Mouse (Mus musculus): ENCODE measurements around the gene Tmigd3. TPM values are rescaled to one million over a fixed set of nuclear protein-coding genes. Genes with fewer than 3 reads are reported as not detected.

The Tmigd3 gene
- polyA plus RNA-seq, 1 experiment from 2014 or later: not detected

GRCm38 (mm10) chr3:105878751-105879150 lies 8.0 kb downstream of the Tmigd3 start:
- Histone ChIP-seq H3K4me2 (no peak overlapping the region), H3K9me3 (no peaks in the 10 kb centered on the region), H3K4me1 (no peaks in the 10 kb centered on the region), H3K4me3 (replicated peaks) (no peak overlapping the region), H3K27me3 (no peaks in the 10 kb centered on the region), H3K27ac (no peak overlapping the region), H3K9ac (no peak overlapping the region), H3K36me3 (replicated peaks) (no peaks in the 10 kb centered on the region)
- no peak for ATAC-seq (ENCODE audit: low FRiP score)
- 85% methylated on average over 8 of the region's 8 CpGs for WGBS

GRCm38 (mm10) chr3:105880419-105880818 lies 9.7 kb downstream of the Tmigd3 start:
- Histone ChIP-seq H3K4me3 (replicated peaks) (no peak overlapping the region), H3K9me3 (no peaks in the 10 kb centered on the region), H3K27ac (no peak overlapping the region), H3K4me1 (no peaks in the 10 kb centered on the region), H3K9ac (no peak overlapping the region), H3K27me3 (no peaks in the 10 kb centered on the region), H3K4me2 (no peak overlapping the region), H3K36me3 (replicated peaks) (no peaks in the 10 kb centered on the region)
- 80% methylated on average over 3 of the region's 3 CpGs for WGBS
- no peak for ATAC-seq (ENCODE audit: low FRiP score)

- Histone ChIP-seq H3K4me2 (no peak overlapping the region), H3K9me3 (no peaks in the 10 kb centered on the region), H3K9ac (no peak overlapping the region), H3K27ac (no peak overlapping the region), H3K4me3 (replicated peaks) (no peak overlapping the region), H3K36me3 (replicated peaks) (no peaks in the 10 kb centered on the region), H3K4me1 (no peaks in the 10 kb centered on the region), H3K27me3 (no peaks in the 10 kb centered on the region)
- ATAC-seq (ENCODE audit: low FRiP score): no peak
- 92% methylated on average over 7 of the region's 7 CpGs for WGBS
These were observed 11.4 kb downstream of the Tmigd3 start for GRCm38 (mm10) chr3:105882105-105882504.

GRCm38 (mm10) chr3:105883111-105883510 lies 12.4 kb downstream of the Tmigd3 start:
- Histone ChIP-seq H3K9me3 (no peaks in the 10 kb centered on the region), H3K27me3 (no peaks in the 10 kb centered on the region)
- ATAC-seq (ENCODE audit: low FRiP score): no peak

GRCm38 (mm10) chr3:105888961-105889360 lies 18.3 kb downstream of the Tmigd3 start:
- no peaks in the 10 kb centered on the region for H3K27me3 ChIP-seq
- H3K9me3 ChIP-seq: no peaks in the 10 kb centered on the region
- no peak for ATAC-seq (ENCODE audit: low FRiP score)
- H3K36me3 ChIP-seq (replicated peaks): no peaks in the 10 kb centered on the region
- no peaks in the 10 kb centered on the region for H3K4me1 ChIP-seq
- no peak overlapping the region for H3K4me2 ChIP-seq
- 84% methylated on average over 3 of the region's 3 CpGs for WGBS
- no peak overlapping the region for H3K9ac ChIP-seq
- no peak overlapping the region for H3K4me3 ChIP-seq (replicated peaks)
- H3K27ac ChIP-seq: no peak overlapping the region

More at GRCm38 (mm10) chr3:105883111-105883510, 12.4 kb downstream of the Tmigd3 start:
- no peaks in the 10 kb centered on the region for H3K4me1 ChIP-seq
- H3K4me2 ChIP-seq: no peak overlapping the region
- 84% methylated on average over 2 of the region's 2 CpGs for WGBS
- H3K9ac ChIP-seq: no peak overlapping the region
- H3K27ac ChIP-seq: no peak overlapping the region
- H3K4me3 ChIP-seq (replicated peaks): no peak overlapping the region
- no peaks in the 10 kb centered on the region for H3K36me3 ChIP-seq (replicated peaks)

GRCm38 (mm10) chr3:105890220-105890619 lies 19.5 kb downstream of the Tmigd3 start:
- no peak for ATAC-seq (ENCODE audit: low FRiP score)
- no peak overlapping the region for H3K4me3 ChIP-seq (replicated peaks)
- H3K27me3 ChIP-seq: no peaks in the 10 kb centered on the region
- H3K36me3 ChIP-seq (replicated peaks): no peaks in the 10 kb centered on the region
- H3K9ac ChIP-seq: no peak overlapping the region
- no peaks in the 10 kb centered on the region for H3K9me3 ChIP-seq
- H3K27ac ChIP-seq: no peak overlapping the region
- 81% methylated on average over 4 of the region's 4 CpGs for WGBS
- H3K4me1 ChIP-seq: peaks cover 3% of the 10 kb centered on the region; the same call in 1 of the 2 replicates
- H3K4me2 ChIP-seq: no peak overlapping the region

GRCm38 (mm10) chr3:105891141-105891540 lies 20.4 kb downstream of the Tmigd3 start:
- Histone ChIP-seq H3K9me3 (no peaks in the 10 kb centered on the region), H3K36me3 (replicated peaks) (no peaks in the 10 kb centered on the region), H3K9ac (no peak overlapping the region), H3K4me3 (replicated peaks) (no peak overlapping the region), H3K27ac (no peak overlapping the region), H3K27me3 (no peaks in the 10 kb centered on the region), H3K4me1 (peaks cover 6% of the 10 kb centered on the region; the same call in 1 of the 2 replicates), H3K4me2 (no peak overlapping the region)
- 84% methylated on average over 3 of the region's 3 CpGs for WGBS
- ATAC-seq (ENCODE audit: low FRiP score): no peak

- H3K4me1 ChIP-seq: peaks cover 6% of the 10 kb centered on the region; the same call in 1 of the 2 replicates
- no peaks in the 10 kb centered on the region for H3K27me3 ChIP-seq
- H3K9me3 ChIP-seq: no peaks in the 10 kb centered on the region
- H3K4me3 ChIP-seq (replicated peaks): no peak overlapping the region
- no peak overlapping the region for H3K27ac ChIP-seq
- no peaks in the 10 kb centered on the region for H3K36me3 ChIP-seq (replicated peaks)
- no peak overlapping the region for H3K4me2 ChIP-seq
- H3K9ac ChIP-seq: no peak overlapping the region
- WGBS: 86% methylated on average over 10 of the region's 10 CpGs
- ATAC-seq (ENCODE audit: low FRiP score): no peak
These were observed 21.3 kb downstream of the Tmigd3 start for GRCm38 (mm10) chr3:105891760-105892571.

- H3K4me3 ChIP-seq (replicated peaks): no peak overlapping the region
- no peak for ATAC-seq (ENCODE audit: low FRiP score)
- peaks cover 6% of the 10 kb centered on the region; the same call in 1 of the 2 replicates for H3K4me1 ChIP-seq
- 0 out of 2 replicates have a peak, but pooled peaks cover 3% of the 10 kb centered on the region for H3K27me3 ChIP-seq
- no peaks in the 10 kb centered on the region for H3K36me3 ChIP-seq (replicated peaks)
- no peaks in the 10 kb centered on the region for H3K9me3 ChIP-seq
- H3K4me2 ChIP-seq: no peak overlapping the region
- H3K9ac ChIP-seq: no peak overlapping the region
- no peak overlapping the region for H3K27ac ChIP-seq
- WGBS: 88% methylated on average over 19 of the region's 19 CpGs
These were observed 22.1 kb downstream of the Tmigd3 start for GRCm38 (mm10) chr3:105892572-105893495.

GRCm38 (mm10) chr3:105893941-105894391 lies 23.3 kb downstream of the Tmigd3 start:
- 0 out of 2 replicates have a peak, but pooled peaks cover 3% of the 10 kb centered on the region for H3K27me3 ChIP-seq
- 79% methylated on average over 6 of the region's 6 CpGs for WGBS
- ATAC-seq (ENCODE audit: low FRiP score): no peak
- no peaks in the 10 kb centered on the region for H3K36me3 ChIP-seq (replicated peaks)
- H3K9ac ChIP-seq: no peak overlapping the region
- H3K27ac ChIP-seq: no peak overlapping the region
- H3K4me3 ChIP-seq (replicated peaks): no peak overlapping the region
- H3K9me3 ChIP-seq: no peaks in the 10 kb centered on the region
- H3K4me2 ChIP-seq: no peak overlapping the region
- peaks cover 6% of the 10 kb centered on the region; the same call in 1 of the 2 replicates for H3K4me1 ChIP-seq

- Histone ChIP-seq H3K36me3 (replicated peaks) (no peaks in the 10 kb centered on the region), H3K4me3 (replicated peaks) (no peak overlapping the region), H3K4me1 (peaks cover 9% of the 10 kb centered on the region; the same call in 1 of the 2 replicates), H3K4me2 (no peak overlapping the region), H3K27me3 (0 out of 2 replicates have a peak, but pooled peaks cover 3% of the 10 kb centered on the region), H3K27ac (no peak overlapping the region), H3K9me3 (no peaks in the 10 kb centered on the region), H3K9ac (no peak overlapping the region)
- 83% methylated on average over 23 of the region's 23 CpGs for WGBS
- no peak for ATAC-seq (ENCODE audit: low FRiP score)
These were observed 24.2 kb downstream of the Tmigd3 start for GRCm38 (mm10) chr3:105894601-105895592.

All from forebrain, embryonic 12.5 days (tissue).